Mouse (Mus musculus) testis, postnatal 14 days (tissue): Measurements from ENCODE around the gene Ube2f.
A peak's percentile ranks its signal among the peaks of the same experiment; 100 is the strongest.

Experiments used
- DNase-seq: peaks from one replicate; pipeline ENCODE4 v3.0.0; 2021; ENCODE audit warnings: low spot score

The Ube2f gene

GRCm38 (mm10) chr1:91297799-91298744 lies 48.0 kb downstream of the Ube2f start, which contains the start of gene Scly:
TSS of gene Scly (plus strand) at chr1:91298338.
- peak; percentile 86 for DNase-seq

- DNase-seq: no peak
These were observed 49.1 kb downstream of the Ube2f start for GRCm38 (mm10) chr1:91299026-91299706.

- no peak for DNase-seq
These were observed 49.8 kb downstream of the Ube2f start for GRCm38 (mm10) chr1:91299707-91300426.

DNA sequence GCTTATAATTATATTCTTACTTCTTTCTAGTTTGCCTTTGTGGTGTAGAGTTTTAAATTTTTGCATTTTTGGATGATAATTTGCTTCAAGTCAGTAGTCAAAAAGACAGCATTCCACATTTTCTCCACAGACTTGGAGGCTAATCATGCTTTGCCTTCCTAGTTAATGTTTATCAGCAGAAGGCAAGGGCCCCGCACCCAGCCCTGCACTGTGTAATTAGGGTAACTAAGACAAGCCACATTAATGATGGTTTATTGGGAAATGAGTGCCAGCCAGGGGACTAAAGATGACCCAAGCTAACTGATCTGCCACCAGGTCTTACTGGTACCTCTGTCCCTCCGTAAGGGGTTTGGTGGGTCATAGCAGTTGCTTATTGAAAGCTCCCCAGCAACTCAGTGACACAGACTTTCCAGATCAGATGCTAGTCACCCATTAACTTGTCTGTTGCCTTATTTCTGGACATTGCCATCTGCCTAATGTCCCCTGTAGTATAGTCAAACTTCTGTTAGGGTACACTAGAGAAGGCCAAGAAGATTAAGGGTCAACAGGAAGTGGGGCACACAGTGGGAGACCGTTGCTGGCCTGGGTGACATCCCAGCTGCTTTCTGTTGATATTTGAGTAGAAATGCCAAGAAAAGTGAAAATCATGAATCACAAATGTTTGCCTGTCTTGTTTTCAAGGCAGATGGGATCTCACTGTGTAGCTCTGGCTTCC lies 51.3 kb downstream of the Ube2f start:
- no peak for DNase-seq

GRCm38 (mm10) chr1:91302021-91302420 lies 51.9 kb downstream of the Ube2f start:
- DNase-seq: no peak

- no peak for DNase-seq
These were observed 54.5 kb downstream of the Ube2f start for GRCm38 (mm10) chr1:91304621-91305020.

- DNase-seq: no peak
These were observed 59.4 kb downstream of the Ube2f start for GRCm38 (mm10) chr1:91309366-91310085.

- DNase-seq: no peak
These were observed 62.2 kb downstream of the Ube2f start for GRCm38 (mm10) chr1:91312273-91312672.

GRCm38 (mm10) chr1:91313251-91313650 lies 63.1 kb downstream of the Ube2f start:
- DNase-seq: no peak

GRCm38 (mm10) chr1:91317656-91318055 lies 67.6 kb downstream of the Ube2f start:
- no peak for DNase-seq

GRCm38 (mm10) chr1:91321760-91322438 lies 71.8 kb downstream of the Ube2f start, which contains the start of gene Espnl:
TSS of gene Espnl (plus strand) at chr1:91322075.
- no peak for DNase-seq

DNA sequence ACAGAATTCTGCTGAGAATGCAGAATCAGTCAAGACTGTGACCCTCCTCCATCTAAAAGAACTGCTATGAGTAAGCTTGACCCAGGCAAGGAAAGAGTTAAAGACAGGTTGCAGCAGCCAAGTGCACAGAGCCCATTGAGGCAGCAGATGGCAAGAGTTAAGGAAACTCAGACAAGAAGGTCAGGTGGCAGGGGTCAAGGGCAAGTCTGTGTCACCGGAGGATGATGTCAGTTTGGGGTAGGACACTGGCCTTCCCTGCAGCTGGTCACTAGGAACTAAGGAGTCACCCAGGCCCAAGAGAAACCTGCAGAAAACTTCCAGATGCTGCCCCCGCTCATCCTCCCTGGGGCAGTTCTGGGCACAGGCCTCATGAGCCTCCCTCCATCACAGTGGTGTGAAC lies 74.5 kb downstream of the Ube2f start:
- DNase-seq: no peak

- DNase-seq: no peak
These were observed 75.5 kb downstream of the Ube2f start for GRCm38 (mm10) chr1:91325488-91326042.

DNA sequence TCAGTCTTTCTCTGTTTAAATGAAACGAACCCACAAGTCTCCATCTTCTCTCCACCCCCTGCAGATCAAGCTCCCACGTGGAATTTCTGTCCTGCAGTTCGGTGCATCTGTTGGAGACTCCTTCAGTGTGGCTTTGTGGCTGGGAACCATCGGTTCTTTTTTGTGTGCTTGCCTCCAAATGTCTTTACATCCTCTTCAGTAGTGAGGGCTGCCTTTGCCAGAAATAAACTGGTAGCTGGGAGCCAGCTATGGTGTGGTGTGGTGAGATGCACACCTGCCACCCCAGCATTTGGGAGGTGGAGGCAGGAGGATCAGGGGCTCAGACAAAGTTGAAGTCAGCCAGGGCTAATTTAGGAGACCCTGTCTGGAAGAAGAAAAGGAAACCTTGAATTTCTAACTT lies 82.0 kb downstream of the Ube2f start:
- no peak for DNase-seq

- DNase-seq: no peak
These were observed 83.5 kb downstream of the Ube2f start for GRCm38 (mm10) chr1:91333582-91333981.

DNA sequence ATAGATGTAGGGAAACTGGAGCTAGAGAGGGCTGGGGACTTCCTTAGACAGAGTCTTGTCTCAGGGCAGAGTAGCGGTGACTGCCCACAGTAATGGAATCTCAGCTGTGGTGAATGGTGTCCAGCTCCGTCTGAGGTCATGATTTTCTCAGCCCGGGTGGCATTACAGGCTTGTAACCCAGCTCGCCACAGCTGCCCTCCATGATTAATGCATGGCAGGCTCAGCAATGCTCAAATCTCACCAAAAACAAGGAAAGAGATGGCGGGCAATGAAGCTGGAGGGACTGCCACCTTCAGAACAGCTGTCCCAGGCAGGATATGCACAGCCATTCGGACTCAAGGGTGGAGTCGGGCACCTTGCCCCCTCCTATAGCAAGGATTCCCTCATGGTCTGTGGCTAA lies 87.3 kb downstream of the Ube2f start:
- DNase-seq: no peak
